Mouse (Mus musculus): ENCODE data around the gene Gmppb. TPM values are rescaled to one million over a fixed set of nuclear protein-coding genes. Genes with fewer than 3 reads are reported as not detected.

Gene Gmppb
- polyA plus RNA-seq, 1 experiment: 14.5 TPM

DNA sequence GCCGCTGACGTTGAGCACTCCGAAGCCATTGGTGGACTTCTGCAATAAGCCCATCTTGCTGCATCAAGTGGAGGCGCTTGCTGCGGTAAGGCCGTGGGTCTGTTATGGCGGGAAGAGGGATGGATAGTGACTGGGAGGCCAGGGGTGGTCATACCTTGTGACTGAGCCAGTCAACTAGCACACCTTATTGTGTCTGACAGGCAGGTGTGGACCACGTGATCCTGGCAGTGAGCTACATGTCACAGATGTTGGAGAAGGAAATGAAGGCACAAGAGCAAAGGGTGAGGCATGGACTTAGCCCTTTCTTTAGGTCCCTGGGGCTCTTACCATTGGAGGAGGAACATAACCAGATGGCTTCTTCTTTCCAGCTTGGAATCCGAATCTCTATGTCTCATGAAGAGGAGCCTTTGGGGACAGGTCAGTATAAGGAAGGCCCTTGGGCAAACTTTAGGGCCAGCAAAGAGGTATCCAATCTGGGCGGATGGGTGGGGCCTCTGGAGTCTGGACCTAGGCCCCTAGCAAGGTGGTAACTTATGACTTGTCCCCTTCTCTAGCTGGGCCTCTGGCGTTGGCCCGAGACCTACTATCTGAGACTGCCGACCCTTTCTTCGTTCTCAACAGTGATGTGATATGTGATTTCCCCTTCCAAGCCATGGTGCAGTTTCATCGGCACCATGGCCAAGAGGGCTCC is 664 bp downstream of the Gmppb start:
- Histone ChIP-seq H3K27ac (ENCODE audit: insufficient read depth, low read length) (0 out of 2 replicates have a peak overlapping the region, but pooled peaks have one; percentile 4), H3K4me1 (ENCODE audit: control insufficient read depth, insufficient read depth, low read length) (0 out of 2 replicates have a peak, but pooled peaks cover 4% of the 10 kb centered on the region), H3K4me3 (ENCODE audit: insufficient read depth, low read length) (peak overlapping the region; percentile 87)
- TF ChIP-seq POLR2A (IDR thresholded peaks at IDR 0.05; ENCODE audit: extremely low read depth, insufficient read depth, low read length): no peak

DNA sequence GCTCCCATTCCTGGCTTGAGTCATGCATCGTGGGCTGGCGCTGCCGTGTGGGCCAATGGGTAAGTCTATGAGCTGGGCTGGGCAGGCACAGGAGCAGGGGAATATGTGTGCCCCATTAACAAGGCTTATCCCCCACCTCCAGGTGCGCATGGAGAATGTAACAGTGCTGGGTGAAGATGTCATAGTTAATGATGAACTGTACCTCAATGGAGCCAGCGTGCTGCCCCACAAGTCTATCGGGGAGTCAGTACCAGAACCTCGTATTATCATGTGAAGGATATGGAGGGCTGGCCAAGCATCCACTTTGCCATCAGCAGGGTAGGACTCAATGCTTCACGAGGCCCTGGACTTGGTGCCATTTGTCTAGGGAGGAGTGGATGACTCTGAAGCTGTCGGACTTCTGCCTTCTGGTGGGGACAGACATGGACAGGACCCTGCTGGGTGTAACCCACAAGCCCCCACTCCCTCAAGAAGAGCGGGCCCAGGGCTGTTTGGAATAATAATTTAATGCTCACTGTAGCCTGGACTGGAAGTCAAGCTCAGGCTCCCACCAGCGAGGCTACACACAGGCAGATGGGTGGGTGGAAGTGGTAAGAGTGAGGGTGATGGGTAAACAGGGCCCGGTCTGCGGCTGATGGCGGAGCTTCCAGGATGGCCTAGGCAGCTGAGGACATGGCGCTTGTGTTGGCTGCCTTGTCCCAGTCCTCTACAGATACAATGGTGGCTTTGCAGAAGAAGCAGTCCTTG is 2.3 kb downstream of the Gmppb start:
- Histone ChIP-seq H3K4me1 (ENCODE audit: control insufficient read depth, insufficient read depth, low read length) (0 out of 2 replicates have a peak, but pooled peaks cover 4% of the 10 kb centered on the region), H3K27ac (ENCODE audit: insufficient read depth, low read length) (no peak overlapping the region), H3K4me3 (ENCODE audit: insufficient read depth, low read length) (no peak overlapping the region)
- no peak for TF ChIP-seq CTCF (IDR thresholded peaks at IDR 0.05; ENCODE audit: extremely low read depth, insufficient read depth, low read length)
- TF ChIP-seq POLR2A (IDR thresholded peaks at IDR 0.05; ENCODE audit: extremely low read depth, insufficient read depth, low read length): no peak

DNA sequence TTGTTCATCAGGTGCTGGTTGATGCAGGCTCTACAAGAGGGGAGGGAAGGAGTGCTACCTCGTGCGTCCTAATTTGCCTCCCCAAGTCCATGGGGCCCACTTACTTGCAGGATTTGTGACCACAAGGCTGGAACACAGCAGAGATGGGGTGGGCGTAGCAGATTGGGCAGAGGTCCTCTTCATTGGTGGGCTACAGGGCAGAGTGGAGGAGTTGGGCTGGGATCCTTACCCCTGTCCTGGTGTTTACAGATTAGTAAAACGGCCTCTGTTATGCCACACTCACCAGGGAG is 2.8 kb downstream of the Gmppb start:
- 0 out of 2 replicates have a peak, but pooled peaks cover 4% of the 10 kb centered on the region for H3K4me1 ChIP-seq (ENCODE audit: control insufficient read depth, insufficient read depth, low read length)
- no peak overlapping the region for H3K27ac ChIP-seq (ENCODE audit: insufficient read depth, low read length)
- H3K4me3 ChIP-seq (ENCODE audit: insufficient read depth, low read length): no peak overlapping the region
- TF ChIP-seq CTCF (IDR thresholded peaks at IDR 0.05; ENCODE audit: extremely low read depth, insufficient read depth, low read length): no peak
- TF ChIP-seq POLR2A (IDR thresholded peaks at IDR 0.05; ENCODE audit: extremely low read depth, insufficient read depth, low read length): 0 out of 2 replicates have a peak, but pooled peaks have one; percentile 8

DNA sequence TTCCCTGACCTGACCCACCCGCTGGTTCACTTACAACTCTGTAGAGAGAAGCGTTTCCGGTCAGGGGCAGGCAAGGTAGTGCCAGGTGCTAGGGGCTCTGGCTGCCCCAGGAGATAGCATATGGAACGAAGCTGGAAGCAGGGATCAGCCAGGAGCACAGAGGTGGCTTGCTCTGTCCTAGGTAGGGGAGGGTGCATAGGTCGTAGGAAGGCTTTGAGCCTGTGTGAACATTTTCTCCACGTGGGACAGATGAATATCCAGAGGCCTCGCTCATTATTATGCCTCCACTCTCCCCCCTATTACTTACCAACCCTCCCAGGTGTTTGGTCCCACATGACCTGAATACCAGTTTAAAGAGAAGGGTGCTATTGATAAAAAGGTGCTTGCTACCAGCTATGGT is 3.4 kb downstream of the Gmppb start:
- H3K4me3 ChIP-seq (ENCODE audit: insufficient read depth, low read length): no peak overlapping the region
- no peak overlapping the region for H3K27ac ChIP-seq (ENCODE audit: insufficient read depth, low read length)
- TF ChIP-seq POLR2A (IDR thresholded peaks at IDR 0.05; ENCODE audit: extremely low read depth, insufficient read depth, low read length) (no peak), CTCF (IDR thresholded peaks at IDR 0.05; ENCODE audit: extremely low read depth, insufficient read depth, low read length) (no peak)
- H3K4me1 ChIP-seq (ENCODE audit: control insufficient read depth, insufficient read depth, low read length): 0 out of 2 replicates have a peak, but pooled peaks cover 4% of the 10 kb centered on the region

DNA sequence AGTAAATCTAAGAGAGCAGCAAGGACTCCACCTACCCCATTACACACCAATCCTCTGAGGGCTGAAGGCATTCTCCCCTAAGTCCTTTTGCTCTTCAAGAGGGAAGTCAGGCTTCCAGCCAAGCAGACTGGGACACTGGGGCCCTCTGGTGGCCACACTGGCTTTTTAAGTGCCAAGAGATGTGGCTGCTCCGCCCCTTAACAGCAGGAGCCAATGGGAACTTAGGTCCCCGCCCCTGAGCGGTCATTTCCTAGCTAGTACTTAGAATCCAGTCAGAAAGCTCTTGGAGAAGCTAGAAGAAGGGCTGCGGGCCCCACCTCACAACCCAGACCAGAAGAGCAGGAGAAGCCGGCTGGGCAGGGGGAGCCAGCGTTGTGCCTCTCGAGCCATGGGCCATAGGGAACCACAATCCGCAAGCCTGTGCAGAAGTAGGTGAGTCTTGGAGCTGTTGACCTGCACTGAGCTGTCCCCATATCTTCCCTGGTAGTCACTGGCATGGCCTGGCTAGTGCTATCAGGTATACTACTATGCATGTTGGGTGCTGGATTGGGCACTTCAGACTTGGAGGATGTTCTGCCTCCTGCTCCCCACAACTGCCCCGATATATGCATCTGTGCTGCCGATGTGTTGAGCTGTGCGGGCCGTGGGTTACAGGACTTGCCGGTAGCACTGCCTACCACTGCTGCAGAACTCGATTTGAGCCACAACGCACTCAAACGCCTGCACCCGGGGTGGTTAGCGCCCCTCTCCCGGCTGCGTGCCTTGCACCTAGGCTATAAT is 4.0 kb downstream of the Gmppb start, which contains the start of gene Amigo3:
Gene Amigo3, plus strand, starts transcription at position 275 of the 780 bp plus-strand sequence.
- Histone ChIP-seq H3K4me1 (ENCODE audit: control insufficient read depth, insufficient read depth, low read length) (0 out of 2 replicates have a peak, but pooled peaks cover 4% of the 10 kb centered on the region), H3K4me3 (ENCODE audit: insufficient read depth, low read length) (no peak within 1 kb of the TSS), H3K27ac (ENCODE audit: insufficient read depth, low read length) (no peak within 1 kb of the TSS)
- TF ChIP-seq POLR2A (IDR thresholded peaks at IDR 0.05; ENCODE audit: extremely low read depth, insufficient read depth, low read length) (peak; percentile 54), CTCF (IDR thresholded peaks at IDR 0.05; ENCODE audit: extremely low read depth, insufficient read depth, low read length) (peak; percentile 80)

DNA sequence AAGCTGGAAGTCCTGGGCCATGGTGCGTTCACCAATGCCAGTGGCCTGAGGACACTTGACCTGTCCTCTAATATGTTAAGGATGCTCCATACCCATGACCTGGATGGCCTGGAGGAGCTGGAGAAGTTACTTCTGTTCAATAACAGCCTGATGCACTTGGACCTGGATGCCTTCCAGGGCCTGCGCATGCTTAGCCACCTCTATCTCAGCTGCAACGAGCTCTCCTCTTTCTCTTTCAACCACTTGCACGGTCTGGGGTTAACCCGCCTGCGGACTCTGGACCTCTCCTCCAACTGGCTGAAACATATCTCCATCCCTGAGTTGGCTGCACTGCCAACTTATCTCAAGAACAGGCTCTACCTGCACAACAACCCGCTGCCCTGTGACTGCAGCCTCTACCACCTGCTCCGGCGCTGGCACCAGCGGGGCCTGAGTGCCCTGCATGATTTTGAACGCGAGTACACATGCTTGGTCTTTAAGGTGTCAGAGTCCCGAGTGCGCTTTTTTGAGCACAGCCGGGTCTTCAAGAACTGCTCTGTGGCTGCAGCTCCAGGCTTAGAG is 4.7 kb downstream of the Gmppb start:
- no peak overlapping the region for H3K4me3 ChIP-seq (ENCODE audit: insufficient read depth, low read length)
- TF ChIP-seq POLR2A (IDR thresholded peaks at IDR 0.05; ENCODE audit: extremely low read depth, insufficient read depth, low read length) (no peak), CTCF (IDR thresholded peaks at IDR 0.05; ENCODE audit: extremely low read depth, insufficient read depth, low read length) (no peak)
- no peak overlapping the region for H3K27ac ChIP-seq (ENCODE audit: insufficient read depth, low read length)
- H3K4me1 ChIP-seq (ENCODE audit: control insufficient read depth, insufficient read depth, low read length): 0 out of 2 replicates have a peak, but pooled peaks cover 4% of the 10 kb centered on the region

DNA sequence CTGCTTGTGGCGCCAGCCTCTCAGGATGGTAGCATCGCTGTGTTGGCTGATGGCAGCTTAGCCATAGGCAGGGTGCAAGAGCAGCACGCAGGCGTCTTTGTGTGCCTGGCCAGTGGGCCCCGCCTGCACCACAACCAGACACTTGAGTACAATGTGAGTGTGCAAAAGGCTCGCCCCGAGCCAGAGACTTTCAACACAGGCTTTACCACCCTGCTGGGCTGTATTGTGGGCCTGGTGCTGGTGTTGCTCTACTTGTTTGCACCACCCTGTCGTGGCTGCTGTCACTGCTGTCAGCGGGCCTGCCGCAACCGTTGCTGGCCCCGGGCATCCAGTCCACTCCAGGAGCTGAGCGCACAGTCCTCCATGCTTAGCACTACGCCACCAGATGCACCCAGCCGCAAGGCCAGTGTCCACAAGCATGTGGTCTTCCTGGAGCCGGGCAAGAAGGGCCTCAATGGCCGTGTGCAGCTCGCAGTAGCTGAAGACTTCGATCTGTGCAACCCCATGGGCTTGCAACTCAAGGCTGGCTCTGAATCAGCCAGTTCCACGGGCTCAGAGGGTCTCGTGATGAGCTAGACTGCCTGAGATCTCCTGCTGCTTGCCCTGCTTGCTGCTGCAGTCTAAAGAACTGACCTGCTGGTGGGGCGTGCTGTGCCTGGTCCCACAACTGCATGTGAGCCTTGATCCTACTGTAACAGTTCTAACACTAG is 5.4 kb downstream of the Gmppb start:
- Histone ChIP-seq H3K4me1 (ENCODE audit: control insufficient read depth, insufficient read depth, low read length) (0 out of 2 replicates have a peak, but pooled peaks cover 4% of the 10 kb centered on the region), H3K27ac (ENCODE audit: insufficient read depth, low read length) (no peak overlapping the region), H3K4me3 (ENCODE audit: insufficient read depth, low read length) (no peak overlapping the region)
- TF ChIP-seq POLR2A (IDR thresholded peaks at IDR 0.05; ENCODE audit: extremely low read depth, insufficient read depth, low read length) (no peak), CTCF (IDR thresholded peaks at IDR 0.05; ENCODE audit: extremely low read depth, insufficient read depth, low read length) (no peak)

DNA sequence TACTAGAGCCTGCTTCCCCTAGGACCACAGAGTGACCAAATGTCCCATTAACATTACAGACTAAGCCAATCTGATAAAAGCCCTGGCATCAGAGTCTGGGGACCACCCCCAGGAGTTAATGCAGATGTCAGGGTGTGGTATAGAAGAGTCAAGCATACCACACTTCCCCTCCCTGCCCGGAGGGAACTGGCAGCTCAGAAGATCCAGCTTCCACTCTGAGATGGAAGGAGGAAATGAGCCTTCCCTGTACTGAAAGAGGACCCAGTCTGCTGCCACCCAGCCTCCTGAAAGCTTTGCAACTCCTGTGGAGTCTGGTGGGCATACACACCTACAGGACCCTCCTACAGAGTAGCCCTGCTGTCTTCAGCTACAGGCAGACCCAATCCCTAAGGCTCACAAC is 6.0 kb downstream of the Gmppb start:
- Histone ChIP-seq H3K27ac (ENCODE audit: insufficient read depth, low read length) (no peak overlapping the region), H3K4me3 (ENCODE audit: insufficient read depth, low read length) (no peak overlapping the region), H3K4me1 (ENCODE audit: control insufficient read depth, insufficient read depth, low read length) (0 out of 2 replicates have a peak, but pooled peaks cover under 1% of the 10 kb centered on the region)
- TF ChIP-seq POLR2A (IDR thresholded peaks at IDR 0.05; ENCODE audit: extremely low read depth, insufficient read depth, low read length): no peak
- no peak for TF ChIP-seq CTCF (IDR thresholded peaks at IDR 0.05; ENCODE audit: extremely low read depth, insufficient read depth, low read length)
